Mouse (Mus musculus): ENCODE results near the gene Olfr1123.
"Not testable (repeated sequence)": the region's sequence is repeated elsewhere in the genome, so short reads cannot be mapped to it uniquely, and the experiment has no call there.

Gene Olfr1123

DNA sequence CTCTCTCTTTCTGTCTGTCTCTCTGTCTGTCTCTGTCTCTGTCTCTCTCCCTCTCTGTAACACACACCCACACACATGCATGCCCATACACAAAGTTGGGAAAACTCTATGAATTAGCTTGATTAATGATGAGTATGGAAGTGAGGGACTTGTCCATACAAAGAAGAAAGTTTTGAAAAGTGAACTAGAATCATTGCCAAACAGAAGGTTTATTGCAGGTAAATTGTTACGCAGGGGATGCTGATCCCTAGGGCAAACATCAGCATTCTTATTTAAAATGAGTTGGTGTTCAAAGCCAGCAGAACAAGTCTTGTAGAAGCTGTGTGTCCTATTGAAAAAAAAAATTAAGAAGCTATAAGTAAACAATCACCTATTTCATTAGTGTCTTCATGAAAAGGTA lies at the start of gene Olfr1123:
Olfr1123 (plus strand) TSS at position 301 of the 400 bp plus-strand sequence.
- no peak for DNase-seq (ENCODE audit: low read depth)

DNA sequence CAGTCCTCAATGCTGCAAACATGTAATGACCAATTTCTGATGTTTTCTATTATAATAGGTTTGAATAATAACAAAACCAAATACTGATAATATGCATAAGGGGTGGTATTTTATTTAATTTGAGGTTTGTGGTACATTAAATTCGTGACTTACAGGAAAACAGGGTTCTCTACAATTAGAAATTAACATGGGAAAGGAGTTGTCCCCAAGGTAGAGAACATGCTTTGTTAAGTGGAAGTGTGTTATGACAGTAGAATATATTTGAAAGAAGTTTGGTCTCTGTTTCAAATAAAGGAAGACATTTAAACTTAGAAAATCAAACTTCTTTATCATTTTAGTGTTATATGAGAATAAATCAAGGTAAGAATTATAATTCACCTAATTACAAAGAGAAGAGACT lies 46.8 kb upstream of the Olfr1123 start, which contains the start of gene Olfr1121:
Olfr1121 (plus strand) TSS at position 301 of the 400 bp plus-strand sequence.
- DNase-seq (ENCODE audit: low read depth): no peak

DNA sequence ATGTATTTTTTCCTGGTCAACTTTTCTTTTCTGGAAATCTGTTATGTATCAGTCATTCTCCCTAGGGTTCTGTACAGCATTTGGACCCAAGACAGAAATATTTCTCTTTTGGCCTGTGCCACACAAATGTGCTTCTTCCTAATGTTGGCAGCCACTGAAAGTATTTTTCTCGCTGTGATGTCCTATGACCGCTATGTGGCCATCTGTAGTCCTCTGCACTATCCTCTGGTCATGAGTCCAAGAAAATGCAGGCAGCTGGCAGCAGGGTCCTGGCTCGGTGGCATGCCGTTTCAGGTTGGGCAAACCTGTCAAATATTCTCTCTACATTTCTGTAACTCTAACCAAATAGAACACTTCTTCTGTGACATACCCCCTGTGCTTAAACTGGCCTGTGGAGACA lies 44.7 kb upstream of the Olfr1123 start:
- no peak for DNase-seq (ENCODE audit: low read depth)

DNA sequence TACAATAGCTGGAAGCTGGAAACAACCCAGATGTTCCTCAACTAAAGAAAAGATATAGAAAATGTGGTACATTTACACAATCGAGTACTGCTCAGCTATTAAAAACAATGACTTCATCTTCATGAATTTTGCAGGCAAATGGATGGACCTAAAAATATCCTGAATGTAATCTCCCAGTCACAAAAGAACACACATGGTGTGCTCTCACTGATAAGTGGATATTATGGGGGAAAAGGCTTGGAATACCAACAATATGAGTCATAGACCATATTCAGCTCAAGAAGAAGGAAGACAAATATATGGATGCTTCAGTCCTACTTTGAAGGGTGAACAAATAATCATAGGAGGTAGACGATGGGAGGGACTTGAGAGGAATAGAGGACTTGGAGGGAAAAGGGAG lies 32.5 kb upstream of the Olfr1123 start:
- no peak for DNase-seq (ENCODE audit: low read depth)

DNA sequence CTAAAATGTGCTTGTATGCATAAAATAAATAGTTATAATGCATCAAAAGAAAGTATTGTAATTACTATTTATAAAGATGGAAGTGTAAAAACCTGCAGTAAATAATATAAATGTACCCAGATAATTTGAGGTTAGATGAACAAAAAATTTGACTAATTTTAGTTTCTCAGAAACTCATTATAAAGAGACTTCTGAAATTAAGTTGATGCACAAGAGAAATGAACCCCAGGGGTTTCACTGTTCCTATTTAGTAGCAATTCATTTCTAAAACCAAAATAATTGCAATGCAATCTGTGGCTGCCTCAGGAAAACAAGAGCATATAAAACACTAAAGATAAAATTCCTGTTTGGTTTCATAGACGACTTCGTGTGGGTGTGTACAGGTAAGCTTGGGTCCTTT lies 30.9 kb upstream of the Olfr1123 start, which contains the start of gene Olfr1122:
Olfr1122 (plus strand) TSS at position 301 of the 400 bp plus-strand sequence.
- DNase-seq (ENCODE audit: low read depth): no peak

DNA sequence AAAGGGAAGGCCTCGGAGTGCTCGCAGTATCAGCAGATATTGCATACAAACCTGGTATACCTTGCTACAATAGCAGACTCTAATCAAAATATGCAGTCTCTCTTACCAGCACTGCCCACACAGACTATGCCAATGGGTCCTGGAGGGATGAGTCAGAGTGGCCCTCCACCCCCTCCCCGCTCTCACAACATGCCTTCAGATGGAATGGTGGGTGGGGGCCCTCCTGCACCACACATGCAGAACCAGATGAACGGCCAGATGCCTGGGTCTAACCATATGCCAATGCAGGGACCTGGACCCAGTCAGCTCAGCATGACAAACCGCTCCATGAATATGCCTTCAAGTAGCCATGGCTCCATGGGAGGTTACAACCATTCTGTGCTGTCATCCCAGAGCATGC lies 22.8 kb upstream of the Olfr1123 start:
- DNase-seq (ENCODE audit: low read depth): not testable (repeated sequence)

DNA sequence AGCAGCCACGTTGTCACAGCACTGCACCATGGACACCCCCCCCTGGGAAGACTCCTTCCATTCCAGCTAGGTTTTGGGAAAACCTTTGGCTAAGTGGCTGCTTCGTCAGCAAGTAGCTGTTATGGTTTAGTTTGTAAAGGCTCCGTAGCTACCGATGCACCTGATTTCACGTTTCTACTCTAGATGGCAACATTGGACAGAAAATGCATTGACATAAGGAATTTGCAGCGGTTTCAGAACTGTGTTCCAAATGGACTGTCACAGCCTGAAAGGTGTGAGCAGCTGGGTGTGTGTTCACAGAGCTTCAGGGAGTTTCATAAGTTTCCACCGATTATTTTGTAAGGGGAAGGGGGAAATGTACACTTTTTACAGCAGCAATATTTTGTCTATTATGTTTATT lies 21.7 kb upstream of the Olfr1123 start:
- DNase-seq (ENCODE audit: low read depth): not testable (repeated sequence)

DNA sequence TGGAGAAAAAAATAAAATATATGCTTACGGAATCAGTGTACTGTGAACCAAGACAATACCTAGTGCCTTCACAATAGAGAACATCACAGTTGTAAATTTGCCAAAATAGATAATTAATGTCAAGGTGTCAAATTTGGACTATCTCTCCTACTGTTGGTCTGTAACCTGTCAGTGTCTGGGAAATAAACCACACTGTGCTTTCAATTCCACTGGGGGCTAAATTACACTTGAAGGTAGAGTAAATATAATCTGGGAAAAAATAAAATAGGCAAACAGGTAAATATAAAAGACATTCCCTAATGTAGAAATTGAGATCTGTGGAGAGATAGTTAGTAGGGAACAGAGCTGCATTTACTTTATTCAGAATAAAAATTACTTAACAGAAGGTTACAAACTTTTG lies 13.5 kb downstream of the Olfr1123 start, which contains the start of gene Olfr1124:
Olfr1124 (plus strand) TSS at position 301 of the 400 bp plus-strand sequence.
- no peak for DNase-seq (ENCODE audit: low read depth)

DNA sequence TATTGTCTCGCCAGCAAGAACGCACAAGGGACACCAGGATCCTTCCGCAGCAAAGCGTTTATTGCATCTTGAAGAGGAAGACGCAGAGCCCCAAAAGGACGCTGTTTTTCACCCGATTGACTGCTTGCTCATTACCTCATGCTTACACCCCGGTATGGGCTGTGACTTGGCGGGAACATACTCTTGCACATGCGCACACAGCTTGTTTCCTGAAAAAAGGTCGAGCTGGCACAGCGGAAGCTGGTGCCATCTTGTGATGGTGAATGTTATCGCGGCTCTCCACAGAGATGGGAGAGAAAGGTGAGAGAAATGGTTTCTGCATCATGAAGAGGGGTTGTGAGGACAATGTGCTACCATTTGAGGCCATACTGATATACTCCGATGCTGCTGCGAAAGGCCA lies 21.3 kb downstream of the Olfr1123 start:
- DNase-seq (ENCODE audit: low read depth): no peak

DNA sequence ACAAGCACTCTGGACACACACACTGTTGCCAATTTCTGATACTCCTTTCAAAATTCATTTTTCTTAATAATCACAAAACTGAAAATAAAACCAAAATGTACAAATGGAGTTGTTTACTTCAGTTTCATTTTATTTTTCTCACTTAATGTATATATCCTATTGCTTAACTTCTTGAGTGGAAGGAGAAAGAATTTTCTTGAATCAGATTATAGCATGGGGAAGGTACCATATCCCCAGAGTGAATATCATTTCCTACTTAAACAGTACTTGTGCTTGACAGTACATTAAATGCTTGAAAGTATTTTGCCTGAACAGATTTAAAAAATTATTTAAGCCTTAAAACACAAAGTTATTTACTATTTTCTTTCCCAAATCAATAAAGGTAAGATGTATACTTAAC lies 37.2 kb downstream of the Olfr1123 start, which contains the start of gene Olfr1126:
Olfr1126 (plus strand) TSS at position 301 of the 400 bp plus-strand sequence.
- DNase-seq (ENCODE audit: low read depth): no peak

DNA sequence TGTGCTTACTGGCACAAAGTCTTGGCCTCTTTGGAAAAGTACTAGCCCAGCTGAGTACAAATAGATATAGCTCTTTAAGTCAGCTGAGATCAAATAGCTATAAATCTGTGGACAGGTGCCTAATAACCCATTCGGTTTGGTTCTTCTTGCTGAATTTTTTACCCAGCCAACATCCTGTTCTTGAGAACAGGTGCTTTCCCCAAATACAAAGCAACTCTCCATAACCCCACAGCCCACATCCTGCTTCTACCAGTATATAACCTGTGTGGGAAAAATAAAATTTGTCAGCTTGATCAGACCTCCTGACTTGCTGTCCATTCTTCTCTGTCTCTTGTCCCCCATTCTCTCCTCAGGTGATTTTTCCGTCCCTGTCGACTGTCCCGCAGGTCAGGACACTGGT lies 45.3 kb downstream of the Olfr1123 start:
- DNase-seq (ENCODE audit: low read depth): no peak

Data from c-Kit-positive CD71-positive TER-119-negative erythroid progenitor cells, embryonic 14.5 days (primary cell).